Mouse (Mus musculus) adrenal gland (tissue): ENCODE results near the gene Soat2.

ENCODE experiments used
- intact Hi-C: fragments of 180-260 bp; cut with DNase I; formaldehyde crosslinking; loops from one replicate; pipeline ENCODE4 v1.15.1; 2025
- long read RNA-seq, 2 experiments: library from polyadenylated mRNA; unstranded; transcript quantifications; one replicate each; pipeline ENCODE4 v2.0.0; 2020; ENCODE audit warnings: borderline replicate concordance in 1 of 2; ENCODE audit not compliant: insufficient replicate concordance in 1 of 2

The Soat2 gene
- long read RNA-seq, experiment 1 = 0 reads
- long read RNA-seq, experiment 2 = 0 reads

DNA sequence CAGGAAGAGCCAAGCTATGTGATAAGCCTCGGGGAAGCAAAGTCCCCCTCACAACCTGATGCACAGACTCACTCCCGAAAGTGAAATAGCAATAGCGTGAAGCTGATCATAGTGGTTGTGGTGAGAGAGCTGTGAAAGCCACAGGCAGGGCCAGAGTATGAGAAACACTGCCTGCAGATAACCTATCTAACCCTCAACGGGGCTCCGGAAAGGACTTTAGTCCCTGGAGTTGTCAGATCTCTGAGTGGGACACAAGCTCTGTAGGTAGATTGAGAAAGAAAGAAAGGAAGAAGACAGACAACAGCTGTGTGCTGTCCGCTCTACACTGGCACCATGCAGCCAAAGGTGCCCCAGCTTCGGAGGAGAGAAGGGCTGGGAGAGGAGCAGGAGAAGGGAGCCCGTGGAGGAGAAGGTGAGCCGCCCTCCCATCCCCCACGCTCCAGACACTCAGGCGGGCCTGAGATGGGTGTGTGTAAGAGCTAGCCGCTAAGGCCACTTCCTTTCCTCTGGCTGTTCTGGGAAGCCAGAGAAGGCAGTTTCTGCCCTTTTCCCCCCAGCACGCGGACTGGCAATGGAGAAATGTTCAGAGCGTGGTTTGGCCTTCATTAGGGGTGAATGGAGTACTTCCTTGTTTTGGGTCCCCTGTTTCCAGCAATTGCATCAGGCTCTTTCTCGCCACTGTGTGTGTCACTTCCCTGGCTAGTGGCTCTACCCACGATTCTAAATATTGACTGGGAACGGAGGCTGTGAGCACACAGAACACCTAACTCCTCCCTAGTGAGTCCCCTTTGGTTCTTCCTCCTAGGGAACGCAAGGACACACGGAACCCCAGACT, at the start of gene Soat2:
Gene Soat2, plus strand, starts transcription at position 226 of the 835 bp plus-strand sequence.
- intact Hi-C loops = no loop called here

GRCm38 (mm10) chr15:102100996-102101671, 49.2 kb upstream of the Soat2 start:
- intact Hi-C loops = no loop called here

- intact Hi-C loops = no loop called here
These were observed 48.4 kb upstream of the Soat2 start for GRCm38 (mm10) chr15:102101672-102102541.

GRCm38 (mm10) chr15:102102548-102103121, 47.7 kb upstream of the Soat2 start:
- intact Hi-C loops = no loop called here

GRCm38 (mm10) chr15:102103371-102103946, 46.9 kb upstream of the Soat2 start:
- intact Hi-C loops = no loop called here

- intact Hi-C loops = no loop called here
These were observed 46.3 kb upstream of the Soat2 start for GRCm38 (mm10) chr15:102103947-102104555.

DNA sequence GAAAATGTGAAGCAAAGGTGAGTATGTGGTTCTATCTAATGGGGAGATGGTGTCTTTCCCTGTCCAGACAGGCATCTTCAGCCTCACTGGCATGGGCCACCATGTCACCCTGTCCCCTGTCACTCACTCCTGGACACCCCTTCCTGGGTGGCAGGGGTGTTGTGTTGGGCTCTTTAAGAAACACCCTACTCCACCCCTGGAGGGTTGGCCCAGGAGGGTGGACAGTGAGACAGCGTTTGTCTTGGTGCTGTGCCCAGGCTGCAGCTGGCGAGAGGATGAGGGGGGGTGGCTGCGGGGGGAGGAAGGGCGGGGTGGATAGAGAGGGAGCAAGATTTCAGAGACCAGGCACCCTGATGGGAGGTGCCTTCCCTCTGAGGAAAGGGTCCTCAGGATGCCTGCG, 45.0 kb upstream of the Soat2 start:
- intact Hi-C loops = loop anchor here (5.0 kb wide), 2 partner anchors 42 to 117 kb away; no protein-coding TSS in a partner anchor

GRCm38 (mm10) chr15:102105764-102106730, 44.3 kb upstream of the Soat2 start:
- intact Hi-C loops = loop anchor here (5.0 kb wide), 2 partner anchors 41 to 116 kb away; no protein-coding TSS in a partner anchor

DNA sequence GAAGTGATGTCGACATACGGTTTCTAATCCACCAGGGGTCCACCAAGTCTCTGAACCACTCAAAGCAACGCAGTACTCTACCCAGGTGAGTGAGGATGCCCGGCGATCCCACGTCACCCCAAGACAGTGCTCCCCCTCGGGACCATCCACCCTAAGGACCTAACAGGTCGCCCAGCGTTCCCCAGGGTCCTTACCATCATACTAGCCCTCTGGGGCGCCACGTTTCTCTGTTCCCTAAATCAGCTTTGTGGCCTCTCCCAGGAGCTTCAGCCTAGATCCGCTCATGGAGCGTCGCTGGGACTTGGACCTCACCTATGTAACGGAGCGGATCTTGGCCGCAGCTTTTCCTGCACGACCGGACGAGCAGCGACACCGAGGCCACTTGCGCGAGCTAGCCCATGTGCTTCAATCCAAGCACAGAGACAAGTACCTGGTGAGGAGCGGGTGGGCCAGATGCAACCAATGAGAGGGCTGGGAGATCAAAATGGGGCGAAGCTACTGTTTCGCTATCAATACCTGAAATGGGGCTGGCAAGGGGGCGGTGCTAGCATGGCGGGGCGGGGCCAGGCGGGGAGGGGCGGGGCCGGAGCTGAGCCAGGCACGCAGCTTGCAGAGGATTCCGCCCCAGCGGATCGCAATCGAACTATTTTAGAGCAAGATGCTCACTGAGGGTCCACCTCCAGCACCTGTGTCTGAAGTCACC, 43.4 kb upstream of the Soat2 start:
- intact Hi-C loops = loop anchor here (5.0 kb wide), 2 partner anchors 40 to 115 kb away; no protein-coding TSS in a partner anchor

DNA sequence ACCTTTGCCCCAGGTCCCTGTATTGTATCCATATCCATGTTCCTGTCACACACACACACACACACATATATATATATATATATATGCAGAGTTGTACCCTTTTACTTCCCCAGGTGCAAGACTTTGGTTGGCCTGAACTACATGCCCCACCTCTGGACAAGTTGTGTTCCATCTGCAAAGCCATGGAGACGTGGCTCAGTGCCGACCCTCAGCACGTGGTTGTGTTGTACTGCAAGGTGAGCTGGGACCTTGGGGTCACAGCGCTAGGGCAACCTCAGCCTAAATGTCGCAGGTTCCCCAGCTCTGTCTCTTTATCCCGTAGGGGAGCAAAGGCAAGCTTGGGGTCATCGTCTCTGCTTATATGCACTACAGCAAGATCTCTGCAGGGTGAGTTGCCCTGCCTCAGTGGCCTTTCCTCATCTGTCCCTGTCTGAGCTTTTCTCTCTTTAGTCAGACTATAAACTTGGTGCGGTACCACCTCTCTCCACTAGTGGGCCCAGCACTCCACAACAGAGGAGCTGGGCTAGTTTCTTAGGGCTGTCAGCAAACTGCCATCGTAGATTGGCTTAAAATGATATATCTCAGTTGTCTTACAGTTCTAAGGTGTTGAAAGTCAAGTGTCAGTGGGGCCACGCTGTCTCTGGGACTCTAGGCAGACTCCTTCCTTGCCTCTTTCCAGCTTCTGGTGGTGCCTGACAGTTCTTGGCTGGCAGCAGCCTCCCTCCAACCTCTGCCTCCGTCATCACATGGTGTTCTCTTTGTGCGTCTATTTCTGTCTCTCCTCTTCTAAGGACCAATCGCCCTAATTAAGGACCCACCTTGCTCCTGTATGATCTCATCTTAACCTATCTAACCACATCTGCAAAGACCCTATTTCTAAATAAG, 42.4 kb upstream of the Soat2 start:
- intact Hi-C loops = loop anchor here (5.0 kb wide), 2 partner anchors 39 to 114 kb away; no protein-coding TSS in a partner anchor

DNA sequence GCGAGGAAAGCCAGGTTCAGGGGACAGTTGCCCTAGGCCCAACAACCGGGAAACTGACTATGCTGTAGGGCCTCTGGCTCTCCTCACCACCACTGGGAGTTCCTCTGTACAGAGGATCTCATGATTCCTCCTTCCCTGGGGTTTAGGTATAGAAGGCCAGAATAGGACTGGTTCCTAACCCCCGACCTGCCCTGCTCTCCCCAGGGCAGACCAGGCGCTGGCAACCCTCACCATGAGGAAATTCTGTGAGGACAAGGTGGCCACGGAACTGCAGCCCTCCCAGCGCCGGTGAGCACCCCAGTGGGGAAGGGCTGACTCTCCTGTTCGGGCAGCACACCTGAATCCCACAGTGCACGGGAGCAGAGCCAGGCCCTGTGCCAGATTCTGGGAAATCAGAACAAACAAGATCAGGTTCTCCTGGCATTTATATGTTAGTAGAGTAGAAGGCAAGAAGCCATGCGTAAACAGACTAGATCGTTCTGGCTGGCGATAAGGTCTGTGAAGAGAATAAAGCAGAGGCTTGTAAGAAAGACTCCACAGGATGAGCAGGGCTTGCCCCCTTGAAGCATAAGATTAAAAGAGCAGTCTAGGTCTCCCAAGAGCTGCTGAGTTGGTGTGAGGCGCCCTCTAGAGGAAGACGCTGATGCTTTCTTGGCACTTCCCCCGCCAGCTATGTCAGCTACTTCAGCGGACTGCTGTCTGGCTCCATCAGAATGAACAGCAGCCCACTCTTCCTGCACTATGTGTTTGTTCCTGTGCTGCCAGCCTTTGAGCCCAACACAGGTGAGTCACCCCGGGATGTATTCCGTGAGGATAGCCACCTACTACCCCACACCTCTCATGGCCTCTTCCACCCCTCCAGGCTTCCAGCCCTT, 41.4 kb upstream of the Soat2 start:
- intact Hi-C loops = loop anchor here (5.0 kb wide), 2 partner anchors 38 to 113 kb away; no protein-coding TSS in a partner anchor

DNA sequence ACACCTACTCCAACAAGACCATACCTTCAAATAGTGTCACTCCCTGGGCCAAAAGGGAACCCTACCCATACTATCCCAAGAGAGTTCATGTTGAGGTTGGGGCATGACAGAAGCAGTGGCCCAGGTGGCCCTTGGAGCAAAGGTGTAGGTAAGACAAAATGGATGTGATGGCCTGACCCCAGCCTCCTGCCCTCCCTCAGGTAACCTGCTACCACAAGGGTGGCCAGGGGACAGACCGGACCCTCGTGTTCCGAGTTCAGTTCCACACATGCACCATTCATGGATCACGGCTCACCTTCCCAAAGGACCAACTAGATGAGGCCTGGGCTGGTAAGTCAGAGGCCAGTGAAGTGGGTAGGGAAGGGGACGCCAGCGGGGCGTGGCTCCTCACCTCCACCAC, 40.1 kb upstream of the Soat2 start:
- intact Hi-C loops = no loop called here

DNA sequence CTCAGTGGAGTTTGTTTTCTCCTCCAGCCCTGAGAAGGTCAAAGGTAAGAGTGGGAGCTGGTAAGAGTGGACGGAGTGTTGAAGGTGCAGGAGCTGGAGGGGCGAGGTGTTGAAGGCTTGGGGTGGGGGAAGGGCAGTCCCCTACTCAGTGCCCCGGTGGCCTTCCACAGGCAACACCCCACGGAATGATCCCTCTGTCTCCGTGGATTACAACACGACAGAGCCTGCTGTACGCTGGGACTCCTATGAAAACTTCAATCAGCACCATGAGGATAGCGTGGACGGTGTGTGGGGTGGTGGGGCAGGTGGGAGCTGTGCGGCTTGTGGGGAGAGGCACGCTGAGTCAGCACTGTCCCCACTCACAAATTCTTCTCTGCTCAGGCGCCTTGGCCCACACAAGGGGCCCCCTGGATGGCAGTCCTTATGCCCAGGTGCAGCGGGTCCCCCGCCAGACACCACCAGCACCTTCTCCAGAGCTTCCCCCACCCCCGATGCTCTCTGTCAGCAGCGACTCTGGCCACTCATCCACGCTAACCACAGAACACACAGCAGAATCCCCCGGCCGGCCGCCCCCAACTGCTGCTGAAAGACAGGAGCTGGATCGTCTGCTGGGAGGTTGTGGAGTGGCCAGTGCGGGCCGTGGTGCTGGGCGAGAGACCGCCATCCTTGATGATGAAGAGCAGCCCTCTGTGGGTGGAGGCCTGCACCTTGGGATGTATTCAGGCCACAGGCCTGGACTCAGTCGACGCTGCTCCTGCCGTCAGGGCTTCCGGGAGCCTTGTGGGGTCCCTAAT, 39.4 kb upstream of the Soat2 start:
- intact Hi-C loops = no loop called here

DNA sequence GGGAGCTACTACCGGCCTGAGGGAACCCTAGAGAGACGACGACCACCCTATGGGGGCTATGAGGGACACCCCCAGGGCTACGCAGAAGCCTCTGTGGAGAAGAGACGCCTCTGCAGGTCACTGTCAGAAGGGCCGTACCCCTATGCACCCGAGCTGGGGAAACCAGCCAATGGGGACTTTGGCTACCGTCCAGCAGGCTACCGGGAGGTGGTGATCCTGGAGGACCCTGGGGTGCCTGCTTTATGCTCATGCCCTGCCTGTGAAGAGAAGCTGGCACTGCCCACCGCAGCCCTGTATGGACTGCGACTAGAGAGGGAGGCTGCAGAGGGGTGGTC, 38.9 kb upstream of the Soat2 start:
- intact Hi-C loops = no loop called here

DNA sequence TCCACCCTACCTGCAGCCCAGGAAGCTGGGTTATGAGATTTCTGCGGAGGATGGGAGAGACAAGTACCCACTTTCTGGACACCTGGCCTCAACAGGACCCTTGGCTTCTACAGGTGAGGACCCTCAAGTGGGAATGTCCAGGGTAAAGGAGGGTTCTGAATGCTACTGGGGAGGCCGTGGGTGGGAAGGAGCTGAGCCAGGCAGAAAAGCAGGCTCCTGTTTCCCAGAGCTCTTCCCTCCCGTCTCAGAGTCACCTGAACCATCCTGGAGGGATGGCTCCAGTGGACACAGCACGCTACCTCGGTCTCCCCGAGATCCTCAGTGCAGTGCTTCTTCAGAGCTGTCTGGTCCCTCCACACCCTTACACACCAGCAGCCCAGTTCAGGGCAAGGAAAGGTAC, 38.1 kb upstream of the Soat2 start:
- intact Hi-C loops = no loop called here

DNA sequence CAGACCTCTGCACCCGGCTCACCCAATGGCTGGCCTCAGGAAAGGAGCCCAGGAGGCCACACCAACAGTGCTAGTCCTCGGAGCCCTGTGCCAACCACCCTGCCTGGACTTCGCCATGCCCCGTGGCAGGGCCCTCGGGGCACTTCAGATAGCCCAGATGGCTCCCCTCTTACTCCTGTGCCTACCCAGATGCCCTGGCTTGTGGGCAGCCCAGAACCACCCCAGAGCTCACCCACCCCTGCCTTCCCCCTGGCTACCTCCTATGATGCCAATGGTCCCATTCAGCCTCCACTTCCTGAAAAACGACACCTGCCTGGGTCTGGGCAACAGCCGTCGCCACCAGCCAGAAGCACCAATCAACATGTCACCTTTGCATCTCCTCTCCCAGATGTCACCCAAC, 37.5 kb upstream of the Soat2 start:
- intact Hi-C loops = no loop called here
